Mouse (Mus musculus) embryonic facial prominence, embryonic 11.5 days (tissue): Measurements from ENCODE around the gene Rnf2. TPM values are rescaled to one million over a fixed set of nuclear protein-coding genes. Genes with fewer than 3 reads are reported as not detected.

Source experiments
- ATAC-seq: fragments of 200-750 bp; cut with Nextera tagmentation; replicated peaks from 2 replicates; pipeline ENCODE4 v1.8.0; 2017; ENCODE audit warnings: low read depth; ENCODE audit not compliant: insufficient number of reproducible peaks, low FRiP score, low TSS enrichment
- DNase-seq: peaks from one replicate; pipeline ENCODE4 v3.0.0-alpha.2; 2015; ENCODE audit warnings: low spot score
- H3K27ac ChIP-seq: fragments of 300-500 bp; sonication (generic); replicated peaks from 2 replicates; pipeline ENCODE4 v1.5.1; 2014; ENCODE audit warnings: mild to moderate bottlenecking, low read depth, low read length, control low read depth
- H3K27me3 ChIP-seq: fragments of 300-500 bp; sonication (generic); 2 replicates; pipeline ENCODE4 v1.6.1; 2014; ENCODE audit warnings: mild to moderate bottlenecking, low read length, moderate library complexity, mixed read lengths; ENCODE audit not compliant: control insufficient read depth, insufficient read depth
- H3K36me3 ChIP-seq: fragments of 300-500 bp; sonication (generic); replicated peaks from 2 replicates; pipeline ENCODE4 v1.6.1; 2014; ENCODE audit warnings: low read depth, mild to moderate bottlenecking, low read length, moderate library complexity, mixed read lengths; ENCODE audit not compliant: control insufficient read depth, insufficient read depth
- H3K4me1 ChIP-seq: fragments of 300-500 bp; sonication (generic); 2 replicates; pipeline ENCODE4 v1.6.1; 2014; ENCODE audit warnings: low read length, mixed read lengths; ENCODE audit not compliant: control insufficient read depth, insufficient read depth
- H3K4me2 ChIP-seq: fragments of 300-500 bp; sonication (generic); 2 replicates; pipeline ENCODE4 v1.6.1; 2014; ENCODE audit warnings: low read depth, mild to moderate bottlenecking, control low read depth, low read length, moderate library complexity
- H3K4me3 ChIP-seq: fragments of 300-500 bp; sonication (generic); 2 replicates; pipeline ENCODE4 v1.5.1; 2014; ENCODE audit warnings: low read depth, low read length, control low read depth
- H3K9ac ChIP-seq: fragments of 300-500 bp; sonication (generic); replicated peaks from 2 replicates; pipeline ENCODE4 v1.6.1; 2014; ENCODE audit warnings: mild to moderate bottlenecking, control low read depth, low read length
- H3K9me3 ChIP-seq: fragments of 300-500 bp; sonication (generic); replicated peaks from 2 replicates; pipeline ENCODE4 v1.6.1; 2016; ENCODE audit warnings: mild to moderate bottlenecking, low read length, inconsistent platforms, mixed read lengths; ENCODE audit not compliant: control insufficient read depth
- WGBS: fragments of 180-500 bp; shearing (Covaris S2); extraction: QIAGEN DNeasy Blood & Tissue Kit; methylation state at CpG from one replicate; pipeline ENCODE4 v1.1.7; 2014; 5-methylcytosine and 5-hydroxymethylcytosine counted together
- polyA plus RNA-seq: library from polyadenylated mRNA; unstranded; fragments of >200 nt; fragmentation: Nextera tagmentation; extraction: Ambion mirVana; gene quantifications from 2 replicates; pipeline ENCODE4 v1.2.1, GENCODE M21; 2014

Rnf2 gene
- 140 and 160 TPM in 2 replicates for polyA plus RNA-seq

DNA sequence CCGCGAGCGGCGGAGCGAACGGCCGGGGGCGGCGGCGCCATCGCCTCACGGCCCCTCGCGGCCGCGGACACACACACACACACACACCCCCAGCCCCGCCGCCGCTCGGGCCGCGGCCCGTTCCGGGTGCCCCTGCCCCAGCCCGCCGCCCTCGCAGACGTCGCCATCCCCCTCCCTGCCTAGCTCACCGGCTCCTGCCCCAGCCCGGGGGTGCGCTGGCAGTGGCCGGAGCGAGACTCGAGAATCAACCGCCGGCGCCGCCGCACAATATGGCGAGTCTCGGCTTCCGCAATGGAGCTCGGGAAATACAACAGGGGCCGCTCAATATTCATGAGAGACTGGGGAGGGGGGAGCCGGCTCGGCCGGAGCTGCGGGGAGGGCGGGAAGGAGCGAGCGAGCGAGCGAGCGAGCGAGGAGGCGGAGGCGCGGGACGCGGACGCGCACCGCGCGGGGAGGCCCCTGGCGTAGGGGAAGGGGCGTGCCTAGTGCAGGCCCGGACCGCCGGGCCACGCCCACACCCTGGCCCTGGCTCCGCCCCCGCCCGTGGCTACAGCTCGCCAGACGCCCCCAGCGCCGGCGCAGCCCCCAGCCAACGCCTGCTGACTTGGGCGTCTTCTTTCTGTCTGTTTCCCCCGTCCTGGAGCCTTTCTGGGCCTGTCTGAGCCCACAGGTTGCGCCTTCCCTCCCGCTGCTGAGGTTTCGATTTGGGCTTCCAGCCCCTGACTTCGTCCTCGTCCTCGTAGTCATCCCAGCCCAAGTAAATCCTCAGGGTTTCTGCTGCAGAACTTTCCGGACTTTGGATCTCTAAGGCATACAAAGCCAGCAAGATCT, at the start of gene Rnf2:
TSS of gene Rnf2 (minus strand) at position 425 of the 831 bp plus-strand sequence.
- Histone ChIP-seq H3K9me3 (no peaks in the 10 kb centered on the region), H3K4me1 (no peaks in the 10 kb centered on the region), H3K4me3 (peak within 1 kb of the TSS; percentile 96), H3K27me3 (no peaks in the 10 kb centered on the region), H3K9ac (peak within 1 kb of the TSS; percentile 98), H3K4me2 (peak within 1 kb of the TSS; percentile 47), H3K27ac (peak within 1 kb of the TSS; percentile 98), H3K36me3 (no peaks in the 10 kb centered on the region)
- DNase-seq (peak; percentile 96), ATAC-seq (peak; percentile 98)
- WGBS: under 1% methylated on average over 40 of the region's 90 CpGs

DNA sequence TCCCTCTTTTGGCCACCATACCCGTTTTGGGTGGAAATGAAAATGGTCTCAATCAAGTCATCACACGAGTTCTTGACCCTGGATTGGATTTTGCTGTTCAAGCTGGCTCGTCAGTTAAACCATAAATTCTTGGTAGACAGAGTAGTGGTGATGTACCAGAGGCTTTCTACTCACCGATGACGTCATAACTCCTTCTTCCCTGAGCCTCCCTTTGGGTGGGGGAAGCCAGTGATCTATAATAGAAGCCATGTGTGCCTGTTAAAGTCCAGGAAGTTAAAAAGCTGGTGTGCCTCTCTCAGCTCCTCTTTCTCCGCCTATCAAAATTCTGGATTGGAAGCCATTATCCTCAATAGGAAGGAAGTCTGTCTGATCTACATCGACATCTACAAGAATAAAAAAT, 49.0 kb upstream of the Rnf2 start:
- 54% methylated on average over 7 of the region's 7 CpGs for WGBS
- Histone ChIP-seq H3K27me3 (no peaks in the 10 kb centered on the region), H3K9me3 (no peaks in the 10 kb centered on the region), H3K27ac (no peak overlapping the region), H3K4me3 (no peak overlapping the region), H3K9ac (no peak overlapping the region), H3K36me3 (no peaks in the 10 kb centered on the region), H3K4me1 (no peaks in the 10 kb centered on the region), H3K4me2 (no peak overlapping the region)
- no peak for ATAC-seq
- DNase-seq: peak; percentile 51

DNA sequence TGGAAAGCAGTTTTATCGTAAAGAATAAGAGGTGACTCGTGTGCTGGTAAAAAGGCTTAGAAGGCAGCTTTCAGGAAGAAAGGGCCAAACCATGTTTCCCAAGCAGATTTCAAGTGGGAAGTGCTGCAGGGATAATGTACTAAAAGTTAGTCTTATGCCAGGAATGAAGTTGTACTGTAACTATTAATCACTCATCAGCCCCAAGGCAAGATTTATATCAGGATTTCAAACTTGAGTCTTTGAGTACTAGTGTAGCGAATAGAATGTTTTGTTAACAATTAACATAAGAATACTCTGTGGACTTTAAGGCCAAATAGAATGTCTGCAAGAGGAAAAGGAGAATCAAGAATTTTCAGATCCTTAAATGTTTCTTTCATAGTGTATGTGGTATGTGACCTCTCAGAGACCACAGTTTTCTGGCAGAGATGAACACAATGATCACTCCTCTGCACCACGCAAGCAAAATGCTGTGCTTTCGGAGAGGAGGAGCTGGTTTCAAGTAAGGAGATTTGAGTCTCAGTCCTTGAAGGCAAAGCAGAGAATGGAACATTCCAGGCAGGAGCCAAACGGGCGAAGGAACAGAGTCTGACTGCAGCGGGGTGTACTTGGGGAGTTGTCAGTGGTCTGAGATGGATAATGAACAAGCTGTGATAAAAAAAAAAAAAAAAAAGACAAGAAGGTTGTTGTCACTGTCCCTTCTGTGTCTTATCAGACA, 48.3 kb upstream of the Rnf2 start:
- no peaks in the 10 kb centered on the region for H3K4me1 ChIP-seq
- WGBS: 80% methylated on average over 8 of the region's 8 CpGs
- no peak overlapping the region for H3K9ac ChIP-seq
- DNase-seq (no peak), ATAC-seq (no peak)
- no peak overlapping the region for H3K4me3 ChIP-seq
- no peaks in the 10 kb centered on the region for H3K27me3 ChIP-seq
- no peaks in the 10 kb centered on the region for H3K9me3 ChIP-seq
- no peak overlapping the region for H3K4me2 ChIP-seq
- H3K27ac ChIP-seq: no peak overlapping the region
- no peaks in the 10 kb centered on the region for H3K36me3 ChIP-seq

DNA sequence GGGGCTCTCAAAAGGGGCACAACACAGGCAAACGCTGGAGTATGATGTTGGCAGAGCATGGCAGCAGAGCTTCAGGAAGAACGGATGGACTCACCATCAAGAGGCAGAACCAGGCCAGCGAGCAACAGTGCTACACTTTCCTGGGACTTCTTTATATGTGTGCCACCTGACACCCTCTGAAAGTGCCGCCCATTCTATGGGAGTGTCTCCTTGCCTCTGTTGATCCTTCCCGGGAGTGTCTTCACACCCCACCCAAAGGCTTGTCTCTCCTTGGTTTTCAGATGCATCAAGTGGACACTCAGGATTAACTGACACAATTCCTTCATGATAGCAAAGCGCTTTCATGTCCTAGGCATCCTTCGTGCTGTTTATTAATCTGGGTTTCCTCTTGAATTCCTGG, 44.8 kb upstream of the Rnf2 start:
- Histone ChIP-seq H3K4me3 (no peak overlapping the region), H3K9ac (no peak overlapping the region), H3K36me3 (no peaks in the 10 kb centered on the region), H3K9me3 (no peaks in the 10 kb centered on the region), H3K27me3 (no peaks in the 10 kb centered on the region), H3K4me1 (no peaks in the 10 kb centered on the region), H3K4me2 (no peak overlapping the region), H3K27ac (no peak overlapping the region)
- 81% methylated on average over 7 of the region's 7 CpGs for WGBS
- no peak for ATAC-seq
- no peak for DNase-seq

DNA sequence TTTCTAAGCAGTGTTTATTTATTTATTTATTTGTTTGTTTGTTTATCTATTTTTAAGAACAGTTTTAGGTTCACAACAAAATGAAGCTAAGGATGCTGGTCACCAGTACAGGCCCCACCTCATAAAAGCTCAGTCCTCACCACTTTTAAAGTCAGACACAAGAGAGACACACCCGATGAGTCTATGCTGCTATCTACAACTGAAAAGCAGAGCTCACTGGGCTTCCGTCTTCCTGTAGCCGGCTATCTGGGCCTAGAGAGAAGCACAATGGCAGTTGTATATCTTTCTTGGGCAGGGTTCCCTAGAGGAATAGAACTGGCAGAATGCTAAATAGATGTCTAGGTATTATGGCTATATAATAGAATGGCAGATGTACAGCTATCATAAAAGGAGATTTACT, 43.8 kb upstream of the Rnf2 start:
- no peak overlapping the region for H3K4me3 ChIP-seq
- H3K27ac ChIP-seq: no peak overlapping the region
- 94% methylated on average over 3 of the region's 3 CpGs for WGBS
- ATAC-seq (no peak), DNase-seq (no peak)
- H3K4me2 ChIP-seq: no peak overlapping the region
- no peaks in the 10 kb centered on the region for H3K27me3 ChIP-seq
- H3K4me1 ChIP-seq: no peaks in the 10 kb centered on the region
- H3K36me3 ChIP-seq: no peaks in the 10 kb centered on the region
- no peak overlapping the region for H3K9ac ChIP-seq
- no peaks in the 10 kb centered on the region for H3K9me3 ChIP-seq

DNA sequence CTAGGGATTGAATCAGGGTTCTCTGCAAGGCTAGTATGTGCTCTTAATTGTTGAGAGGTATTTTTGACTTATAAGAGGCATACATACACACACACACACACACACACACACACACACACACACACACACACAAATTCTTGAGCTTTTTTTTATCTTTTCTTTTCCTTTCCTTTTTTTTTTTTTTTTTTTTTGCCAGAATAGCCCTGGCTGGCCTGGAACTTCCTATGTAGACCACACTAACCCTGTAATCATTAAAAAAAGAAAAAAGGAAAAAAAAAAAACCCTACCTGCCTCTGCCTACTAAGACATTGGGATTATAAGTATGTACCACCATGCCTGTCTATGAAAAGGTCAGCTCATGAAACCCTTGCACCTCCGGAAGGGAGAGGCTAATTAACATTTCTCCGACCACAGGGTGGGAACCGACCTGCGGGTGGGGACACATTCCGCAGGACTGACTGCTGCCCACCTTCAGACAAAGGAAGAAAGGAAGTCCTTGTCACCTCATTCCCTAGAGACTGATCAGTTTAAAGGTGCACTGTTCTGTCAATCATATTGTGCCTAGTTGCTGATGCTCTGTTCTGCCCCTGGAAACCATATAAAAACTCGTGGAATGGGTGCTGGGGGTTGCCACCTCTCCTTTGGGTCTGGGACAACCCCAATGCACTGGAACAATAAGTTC, 43.2 kb upstream of the Rnf2 start:
- H3K4me1 ChIP-seq: no peaks in the 10 kb centered on the region
- WGBS: 68% methylated on average over 6 of the region's 6 CpGs
- H3K9me3 ChIP-seq: no peaks in the 10 kb centered on the region
- no peaks in the 10 kb centered on the region for H3K27me3 ChIP-seq
- ATAC-seq (no peak), DNase-seq (no peak)
- H3K27ac ChIP-seq: no peak overlapping the region
- no peak overlapping the region for H3K4me3 ChIP-seq
- no peak overlapping the region for H3K9ac ChIP-seq
- no peaks in the 10 kb centered on the region for H3K36me3 ChIP-seq
- H3K4me2 ChIP-seq: no peak overlapping the region

DNA sequence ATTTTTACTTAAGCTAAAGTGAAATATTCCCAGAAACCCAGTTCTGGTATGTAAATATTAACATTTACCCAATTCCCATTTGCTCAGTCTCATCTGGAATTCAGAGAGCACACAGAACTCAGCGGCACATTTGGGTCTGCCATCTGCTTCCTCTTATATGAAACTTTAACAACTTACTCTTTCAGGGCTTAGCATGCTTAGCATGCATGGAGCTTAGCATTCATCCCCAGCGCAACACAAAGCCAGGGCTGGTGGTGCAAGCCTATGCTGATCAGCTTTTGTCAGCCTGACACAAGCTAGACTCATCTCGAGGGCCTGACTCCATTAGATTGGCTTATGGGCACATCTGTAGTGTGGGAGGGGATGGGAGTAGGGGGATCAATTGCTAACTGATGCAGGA, 25.9 kb upstream of the Rnf2 start:
- no peaks in the 10 kb centered on the region for H3K27me3 ChIP-seq
- H3K9ac ChIP-seq: no peak overlapping the region
- H3K4me2 ChIP-seq: no peak overlapping the region
- H3K4me1 ChIP-seq: no peaks in the 10 kb centered on the region
- DNase-seq (peak; percentile 35), ATAC-seq (no peak)
- H3K27ac ChIP-seq: no peak overlapping the region
- 71% methylated on average over 3 of the region's 3 CpGs for WGBS
- no peak overlapping the region for H3K4me3 ChIP-seq
- no peaks in the 10 kb centered on the region for H3K9me3 ChIP-seq
- no peaks in the 10 kb centered on the region for H3K36me3 ChIP-seq
